Comparison of ENCODE assay signal across 6 mouse cellular contexts in the genomic region with DNA sequence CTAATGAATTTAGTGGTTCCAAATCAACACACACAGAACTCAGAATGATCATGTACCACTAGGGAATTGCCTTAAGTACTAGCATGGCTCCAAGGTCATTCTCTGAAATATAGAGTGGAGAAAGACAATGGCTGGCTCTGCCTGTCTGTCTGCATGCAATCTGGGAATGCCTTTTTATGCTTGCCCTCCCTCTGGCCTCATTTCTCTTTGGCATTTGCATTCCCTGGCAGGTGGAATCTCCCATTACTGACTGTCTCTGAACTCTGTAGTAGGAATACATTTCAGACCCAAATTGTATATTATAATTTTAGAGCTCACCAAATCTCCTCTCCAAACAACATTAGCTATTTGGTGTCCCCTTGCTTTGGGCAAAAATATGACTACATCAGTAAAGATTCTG.
"Had no signal": no experiment of that assay in that cellular context is flagged by ENCODE, and none has a peak within 500 bp of the region (broad histone marks: within the 10 kb centered on the region; RNA-seq: fewer than 3 reads in every experiment).

No protein-coding gene starts in this region.

- DNase-seq: kidney, postnatal 14 days; lung, postnatal 10 days; lung, postnatal 4 days; midbrain, embryonic 14.5 days; thymus, postnatal 4 days had no signal

- ATAC-seq: liver, embryonic 12.5 days had no signal
